Mouse (Mus musculus) mature B cell (primary cell): ENCODE results near the gene Arid3a.

ENCODE experiments used
- in situ Hi-C: fragments of 300-500 bp; cut with MboI; formaldehyde crosslinking; loops from 2 replicates; pipeline ENCODE4 v1.14.3; 2019

Arid3a gene

GRCm38 (mm10) chr10:79925785-79926490 lies 905 bp upstream of the Arid3a start:
- in situ Hi-C loops: loop anchor here (10.0 kb wide), 1 partner anchor 91 kb away; no protein-coding TSS in a partner anchor

DNA sequence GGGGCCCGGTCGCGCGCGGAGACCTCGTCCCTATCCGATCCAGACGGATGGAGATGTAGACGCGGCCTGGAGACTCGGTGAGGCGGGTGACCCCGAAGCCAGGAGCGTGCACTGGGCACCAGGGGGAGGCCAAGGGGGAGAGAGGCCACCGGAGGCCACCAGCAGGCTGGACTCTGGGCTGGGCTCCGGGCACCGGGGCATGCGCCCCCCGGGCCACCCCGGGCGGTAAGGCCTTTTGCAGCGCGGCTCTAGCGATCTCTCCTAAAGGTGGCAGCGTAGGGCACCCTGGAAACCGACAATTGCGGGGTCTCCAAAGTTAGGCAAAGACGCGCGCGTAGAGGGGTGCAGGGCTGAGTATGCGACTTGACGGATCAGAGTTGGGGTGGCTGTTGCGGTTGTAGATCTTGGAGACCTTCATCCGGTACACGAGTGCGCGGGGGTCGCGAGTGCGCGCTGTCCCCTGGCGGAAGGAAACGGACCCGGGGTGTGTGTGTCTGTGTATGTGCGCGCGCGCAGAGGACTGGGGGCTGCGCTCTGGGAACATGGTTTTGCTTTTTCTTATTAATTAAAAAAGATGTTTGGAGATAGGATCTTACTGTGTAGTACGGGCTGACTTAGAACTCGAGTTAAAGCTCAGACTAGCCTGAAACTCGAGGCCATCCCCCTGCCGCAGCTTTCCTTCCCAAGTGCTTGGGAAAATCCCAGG lies 634 bp downstream of the Arid3a start:
- in situ Hi-C loops: loop anchor here (10.0 kb wide), 1 partner anchor 93 kb away; no protein-coding TSS in a partner anchor

- in situ Hi-C loops: loop anchor here (10.0 kb wide), 1 partner anchor 93 kb away; no protein-coding TSS in a partner anchor
Measured at GRCm38 (mm10) chr10:79928030-79928694, 1.3 kb downstream of the Arid3a start.

GRCm38 (mm10) chr10:79928907-79929701 lies 2.3 kb downstream of the Arid3a start:
- in situ Hi-C loops: loop anchor here (10.0 kb wide), 1 partner anchor 94 kb away; no protein-coding TSS in a partner anchor

DNA sequence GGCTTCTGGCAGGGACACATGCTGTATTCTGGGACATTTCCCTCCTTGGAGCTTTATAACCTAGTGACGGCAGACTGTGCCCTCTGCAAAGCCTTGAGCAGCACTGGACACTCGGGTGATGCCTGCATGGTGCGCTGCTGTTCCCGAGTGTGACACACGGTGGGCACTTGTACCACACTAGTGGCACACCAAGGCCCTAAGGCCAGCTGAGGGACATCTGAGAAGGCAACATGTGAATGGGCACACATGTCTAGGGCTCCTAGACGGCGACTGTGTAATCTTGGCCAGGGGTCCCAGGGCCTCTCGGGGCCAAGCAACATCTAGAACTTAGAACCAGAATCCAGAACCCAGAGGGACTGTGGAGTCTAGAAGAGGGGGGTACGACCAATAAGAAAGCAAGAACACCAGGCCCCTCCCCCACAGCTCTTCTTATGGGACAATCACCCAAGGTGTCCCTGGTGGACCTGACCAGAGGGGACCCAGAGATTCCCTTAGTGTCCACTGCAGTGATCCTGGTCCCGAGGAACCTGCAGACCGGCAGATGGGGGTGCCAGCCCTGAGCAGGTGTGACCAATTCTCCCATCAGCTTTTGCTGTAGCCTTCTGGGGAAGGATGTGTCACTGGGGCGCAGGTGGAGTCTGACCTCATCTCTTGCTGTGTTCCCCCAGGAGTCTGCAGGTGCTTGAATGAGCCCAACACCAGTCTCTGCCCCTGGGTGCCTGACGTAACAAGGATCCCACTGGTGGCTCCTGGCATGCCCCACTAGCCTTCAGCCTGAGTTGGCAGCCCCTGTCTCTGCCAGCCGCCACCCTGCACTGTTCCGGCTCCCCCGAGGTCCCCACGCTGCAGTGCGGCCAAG lies 3.4 kb downstream of the Arid3a start:
- in situ Hi-C loops: loop anchor here (10.0 kb wide), 1 partner anchor 95 kb away; no protein-coding TSS in a partner anchor

DNA sequence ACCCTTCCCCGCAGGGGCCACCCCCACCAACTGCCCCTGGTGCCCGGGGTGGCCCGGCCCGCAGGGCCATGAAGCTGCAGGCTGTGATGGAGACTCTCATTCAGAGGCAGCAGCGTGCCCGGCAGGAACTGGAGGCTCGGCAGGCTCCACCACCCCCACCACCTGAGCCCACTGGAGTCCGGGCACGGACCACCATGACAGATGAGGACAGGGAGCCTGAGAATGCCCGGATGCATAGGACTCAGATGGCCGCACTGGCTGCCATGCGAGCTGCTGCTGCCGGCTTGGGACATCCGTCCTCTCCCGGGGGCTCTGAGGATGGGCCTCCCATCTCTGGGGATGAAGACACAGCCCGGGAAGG lies 4.0 kb downstream of the Arid3a start:
- in situ Hi-C loops: no loop called here

DNA sequence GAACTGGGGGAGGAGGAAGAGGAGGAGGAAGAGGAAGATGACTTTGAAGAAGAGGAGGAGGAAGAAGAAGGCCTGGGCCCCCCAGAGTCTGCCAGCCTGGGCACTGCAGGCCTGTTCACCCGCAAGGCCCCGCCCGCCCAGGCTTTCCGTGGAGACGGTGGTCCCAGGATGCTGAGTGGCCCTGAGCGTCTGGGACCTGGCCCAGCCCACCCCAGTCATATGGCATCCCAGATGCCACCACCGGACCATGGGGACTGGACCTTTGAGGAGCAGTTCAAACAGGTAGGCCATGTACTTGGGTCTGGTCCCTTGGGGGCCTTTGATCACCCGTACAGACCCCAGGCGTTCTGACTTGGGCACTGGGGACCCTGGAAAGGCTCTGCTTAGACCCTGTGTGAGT lies 5.0 kb downstream of the Arid3a start:
- in situ Hi-C loops: no loop called here

GRCm38 (mm10) chr10:79932736-79933135 lies 5.9 kb downstream of the Arid3a start:
- in situ Hi-C loops: no loop called here

DNA sequence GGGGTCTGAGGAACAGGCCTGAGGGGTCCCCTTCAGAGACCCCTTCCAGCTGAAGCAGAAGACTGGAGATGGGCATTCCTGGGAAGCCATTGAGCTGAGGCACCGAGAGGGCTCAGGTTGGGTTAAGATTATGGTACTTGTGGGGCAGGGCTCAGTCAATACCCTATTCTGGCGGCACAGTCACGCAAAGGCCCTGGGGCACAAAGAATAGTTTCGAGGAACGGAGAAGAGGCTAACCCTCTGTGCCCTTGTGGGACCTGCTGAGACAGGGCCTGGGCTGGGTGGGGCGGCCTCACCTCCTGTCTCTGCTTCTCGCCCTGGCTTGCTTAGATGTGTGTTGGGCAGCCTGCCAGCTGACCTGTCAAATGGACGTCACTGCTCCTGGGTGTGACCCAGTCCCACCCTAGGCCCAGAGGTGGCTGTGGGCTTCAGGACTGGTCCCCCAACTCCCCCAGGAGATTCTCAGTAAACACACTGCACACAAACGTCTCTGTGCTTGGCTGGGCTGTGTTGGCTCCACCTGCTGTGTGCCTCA lies 6.4 kb downstream of the Arid3a start:
- in situ Hi-C loops: no loop called here

GRCm38 (mm10) chr10:79933861-79934260 lies 7.0 kb downstream of the Arid3a start:
- in situ Hi-C loops: no loop called here

DNA sequence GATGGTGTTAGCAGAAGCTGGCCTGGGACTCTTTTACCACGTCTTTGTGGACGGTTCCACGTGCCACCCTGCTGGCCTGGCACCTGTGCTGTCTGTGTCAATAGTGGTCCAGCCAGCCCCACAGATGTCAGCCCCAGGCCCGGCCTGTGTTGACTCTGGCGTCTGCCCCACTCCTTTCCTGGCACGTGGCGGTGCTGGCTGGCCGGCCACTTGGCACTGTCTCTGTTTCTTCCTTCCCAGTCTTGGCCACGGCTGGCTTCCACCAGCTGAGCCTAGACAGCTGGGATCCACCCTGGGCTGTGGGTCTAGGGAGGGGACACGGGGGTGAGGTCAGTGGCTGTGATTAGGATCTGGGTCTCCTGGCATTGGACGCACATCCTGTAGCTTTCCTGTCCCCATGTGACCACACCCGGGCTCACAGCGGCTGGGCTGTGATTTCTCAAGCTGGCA lies 7.5 kb downstream of the Arid3a start:
- in situ Hi-C loops: no loop called here

DNA sequence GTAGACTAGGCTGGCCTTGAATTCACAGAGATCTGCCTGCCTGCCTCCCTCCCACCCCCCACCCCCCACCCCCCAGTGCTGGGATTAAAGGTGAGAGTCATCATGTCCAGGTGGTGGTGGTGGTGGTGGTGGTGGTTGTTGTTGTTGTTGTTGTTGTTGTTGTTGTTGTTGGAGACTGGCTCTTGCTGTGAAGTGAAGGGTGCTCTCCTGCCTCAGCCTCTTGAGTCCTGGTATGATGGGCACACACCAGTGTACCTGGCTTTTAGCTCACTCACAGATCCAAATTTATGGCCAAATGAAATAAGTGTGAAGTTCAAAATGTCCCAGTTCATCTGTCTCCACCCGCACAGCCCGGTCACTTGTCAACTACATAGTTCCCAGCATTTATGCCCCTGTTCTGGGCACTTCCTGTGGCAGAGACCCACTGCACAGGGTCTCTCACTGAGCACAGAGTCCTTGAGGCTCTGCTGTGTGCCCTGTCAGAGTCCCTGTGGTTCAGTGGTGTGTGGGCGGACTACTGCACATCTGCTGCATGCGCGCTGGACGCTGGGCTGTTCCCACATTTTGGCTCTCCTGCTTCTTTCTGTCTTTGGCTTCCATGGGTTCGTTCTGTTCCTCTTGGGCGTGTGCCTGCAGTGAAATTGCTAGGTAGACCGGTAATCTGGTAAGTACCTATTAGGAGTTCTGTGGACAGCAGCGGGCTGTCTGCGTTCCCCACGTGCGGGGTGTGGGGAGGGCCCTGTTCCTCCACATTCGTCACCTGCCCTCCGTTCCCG lies 8.1 kb downstream of the Arid3a start:
- in situ Hi-C loops: no loop called here

- in situ Hi-C loops: no loop called here
Measured at GRCm38 (mm10) chr10:79936284-79936910, 9.6 kb downstream of the Arid3a start.

DNA sequence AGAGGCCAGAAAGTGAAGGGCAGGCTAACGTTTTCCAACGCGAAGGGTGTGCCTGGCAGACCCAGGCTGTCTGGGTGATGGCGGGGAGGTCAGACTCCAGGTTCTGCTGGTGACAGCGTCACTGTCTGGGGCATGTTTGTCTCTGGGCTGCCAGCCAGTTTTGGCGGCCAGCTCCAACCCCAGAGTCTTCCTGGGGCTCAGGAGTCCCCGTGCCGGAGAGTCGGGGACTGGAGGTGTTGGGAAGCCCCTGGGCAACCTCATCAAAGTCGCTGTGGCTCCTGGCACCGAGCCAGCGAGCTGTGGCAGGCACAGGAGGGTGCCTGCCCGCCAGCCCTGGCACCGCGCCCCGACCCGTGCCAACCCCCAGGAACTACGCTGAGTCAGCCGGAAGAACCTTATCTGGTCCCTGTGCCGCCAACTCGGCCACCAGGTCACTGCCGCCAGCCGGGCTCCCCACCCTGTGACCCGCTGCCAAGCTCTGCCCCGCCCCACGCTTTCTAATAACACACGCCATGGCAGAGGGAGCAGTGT lies 10.1 kb downstream of the Arid3a start:
- in situ Hi-C loops: no loop called here

DNA sequence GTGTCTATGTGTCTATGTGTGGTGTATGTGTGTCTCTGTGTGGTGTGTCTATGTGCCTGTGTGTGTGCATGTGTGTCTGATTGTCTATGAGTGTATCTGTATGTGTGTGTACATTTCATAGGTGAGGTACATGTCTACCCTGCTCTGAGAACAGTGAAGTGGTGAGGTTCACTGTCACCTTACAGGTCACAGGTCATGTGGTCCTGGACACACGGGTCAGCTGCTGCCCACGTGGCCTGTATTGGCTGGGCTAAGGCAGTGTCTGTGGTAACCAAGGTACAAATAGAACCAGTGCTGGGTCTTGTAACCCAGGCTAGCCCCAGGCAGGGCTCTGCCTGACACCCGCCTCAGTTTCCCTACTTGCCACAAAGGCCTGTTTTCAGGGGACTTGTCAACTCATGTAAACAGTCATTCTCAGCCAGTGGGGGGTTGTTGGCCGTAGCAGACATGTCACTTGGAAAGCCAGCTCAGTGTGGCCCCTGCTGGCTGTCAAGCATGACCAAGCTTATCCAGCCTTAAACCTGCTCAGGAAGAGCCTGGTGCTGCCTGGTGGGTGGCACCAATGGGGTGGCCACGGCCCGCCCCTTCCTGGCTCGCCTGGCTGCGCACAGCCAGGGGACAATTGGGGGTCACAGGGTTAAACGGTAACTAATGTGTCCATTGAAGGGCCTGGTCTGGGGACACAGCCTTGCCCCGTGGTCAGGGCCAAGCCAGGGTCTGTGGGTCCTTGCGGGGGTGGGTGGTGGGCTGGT lies 11.1 kb downstream of the Arid3a start:
- in situ Hi-C loops: no loop called here

GRCm38 (mm10) chr10:79940749-79941148 lies 13.9 kb downstream of the Arid3a start:
- in situ Hi-C loops: no loop called here

GRCm38 (mm10) chr10:79942988-79943387 lies 16.1 kb downstream of the Arid3a start:
- in situ Hi-C loops: no loop called here

GRCm38 (mm10) chr10:79943471-79943901 lies 16.6 kb downstream of the Arid3a start:
- in situ Hi-C loops: no loop called here
